Mouse (Mus musculus) kidney, postnatal 14 days (tissue): ENCODE measurements around the gene Mpz.

Experiments
- DNase-seq: peaks from one replicate; pipeline ENCODE4 v3.0.0; 2022; ENCODE audit warnings: mixed read lengths

Gene Mpz

GRCm38 (mm10) chr1:171189476-171190114 lies 39.1 kb downstream of the Mpz start:
- DNase-seq, result no peak

- DNase-seq, result no peak
Observed at GRCm38 (mm10) chr1:171190832-171191231, 40.3 kb downstream of the Mpz start.

DNA sequence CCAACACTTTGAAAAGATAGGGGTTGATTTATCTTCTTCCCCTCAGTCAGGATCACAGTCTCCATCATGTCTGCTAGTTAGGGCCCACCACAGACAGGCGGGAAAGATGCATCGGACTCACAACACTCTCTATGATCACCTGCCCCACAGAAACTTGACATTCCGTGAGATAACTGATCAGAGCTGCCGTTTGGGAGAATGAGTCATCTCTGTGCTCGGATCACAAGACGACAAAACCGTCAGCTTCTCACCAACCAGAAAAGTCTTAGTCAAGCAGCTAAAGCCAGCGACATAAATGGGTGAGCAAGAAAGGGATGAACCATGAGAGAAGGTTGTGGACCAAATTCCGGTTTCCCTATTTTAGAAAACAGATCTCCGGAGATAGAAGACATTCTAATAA lies 41.8 kb downstream of the Mpz start:
- DNase-seq, result no peak

GRCm38 (mm10) chr1:171193093-171193840 lies 42.8 kb downstream of the Mpz start:
- no peak for DNase-seq

GRCm38 (mm10) chr1:171193911-171194830 lies 43.7 kb downstream of the Mpz start:
- no peak for DNase-seq

DNA sequence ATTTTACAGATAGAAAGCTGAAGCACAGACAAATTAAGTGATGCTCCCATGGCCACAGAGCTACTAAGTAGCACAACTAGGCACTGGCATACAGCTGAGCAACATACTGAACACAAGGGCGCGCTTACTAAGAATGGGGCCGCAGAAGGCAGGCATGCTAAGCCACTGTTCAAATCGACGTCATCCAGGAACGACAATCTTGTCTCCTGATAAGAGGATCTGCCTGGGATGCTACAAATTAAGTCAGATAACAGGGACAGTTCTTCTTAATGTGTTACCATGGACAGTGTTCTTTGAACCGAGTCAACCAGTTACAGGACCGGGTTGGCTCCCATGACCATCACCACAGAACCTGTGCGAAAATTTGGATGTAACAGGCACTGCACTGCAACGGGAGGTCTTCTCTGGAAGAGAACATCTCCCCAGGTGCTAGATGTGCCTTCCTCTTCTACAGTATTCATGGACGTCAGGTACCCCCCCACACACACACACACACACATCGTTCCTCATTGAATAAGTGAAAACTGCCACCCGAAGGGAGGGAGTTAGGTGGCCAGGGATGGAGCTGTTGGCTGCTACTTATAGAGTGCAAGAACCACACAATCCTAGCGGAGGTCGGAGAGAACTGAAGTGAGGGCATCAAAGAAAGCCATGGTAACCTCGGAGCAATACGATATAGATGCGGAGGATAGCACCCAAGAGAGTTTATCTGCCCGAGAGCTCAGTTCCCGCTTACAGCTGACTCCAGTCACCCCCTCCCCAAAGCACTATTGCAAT lies 44.7 kb downstream of the Mpz start:
- DNase-seq, result no peak

GRCm38 (mm10) chr1:171195887-171196397 lies 45.4 kb downstream of the Mpz start, which contains the start of gene Pcp4l1:
Pcp4l1 (minus strand) TSS chr1:171196268.
- DNase-seq, result peak; percentile 68

DNA sequence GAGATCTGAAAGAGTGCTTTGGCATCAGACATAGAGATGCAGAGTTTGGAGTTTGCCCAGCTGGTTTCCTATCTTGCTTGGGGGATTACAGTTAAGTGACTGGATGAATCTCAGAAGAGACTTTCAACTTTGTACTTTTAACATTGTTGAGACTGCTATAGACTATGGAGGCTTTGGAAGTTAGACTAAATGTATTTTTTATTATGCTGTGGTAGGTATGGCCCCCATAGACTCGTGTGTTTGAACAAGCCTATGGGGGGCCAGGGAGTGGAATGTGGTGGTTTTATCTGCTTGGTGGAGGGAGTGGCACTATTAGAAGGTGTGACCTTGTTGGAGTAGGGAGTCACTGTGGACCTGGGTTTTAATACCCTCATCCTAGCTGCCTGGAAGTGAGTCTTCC lies 49.0 kb downstream of the Mpz start:
- DNase-seq, result no peak

DNA sequence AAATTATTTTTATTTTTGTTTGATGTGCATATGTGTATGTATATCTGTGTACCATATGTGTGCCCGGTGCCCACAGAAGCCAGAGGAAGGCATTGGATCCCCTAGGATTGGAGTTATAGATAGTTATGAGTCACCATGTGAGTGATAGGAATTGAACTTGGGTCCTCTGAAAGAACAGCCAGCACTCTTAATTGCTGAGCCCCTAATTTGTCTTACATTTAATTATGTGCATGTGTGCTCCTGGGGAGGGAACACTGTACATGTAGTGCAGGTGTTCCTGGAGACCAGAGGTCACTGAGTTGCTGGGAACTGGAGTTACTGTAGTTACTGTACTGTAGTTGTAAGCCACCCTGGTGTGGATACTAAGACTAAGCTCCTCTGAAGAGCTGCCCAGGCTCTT lies 50.3 kb downstream of the Mpz start:
- no peak for DNase-seq

DNA sequence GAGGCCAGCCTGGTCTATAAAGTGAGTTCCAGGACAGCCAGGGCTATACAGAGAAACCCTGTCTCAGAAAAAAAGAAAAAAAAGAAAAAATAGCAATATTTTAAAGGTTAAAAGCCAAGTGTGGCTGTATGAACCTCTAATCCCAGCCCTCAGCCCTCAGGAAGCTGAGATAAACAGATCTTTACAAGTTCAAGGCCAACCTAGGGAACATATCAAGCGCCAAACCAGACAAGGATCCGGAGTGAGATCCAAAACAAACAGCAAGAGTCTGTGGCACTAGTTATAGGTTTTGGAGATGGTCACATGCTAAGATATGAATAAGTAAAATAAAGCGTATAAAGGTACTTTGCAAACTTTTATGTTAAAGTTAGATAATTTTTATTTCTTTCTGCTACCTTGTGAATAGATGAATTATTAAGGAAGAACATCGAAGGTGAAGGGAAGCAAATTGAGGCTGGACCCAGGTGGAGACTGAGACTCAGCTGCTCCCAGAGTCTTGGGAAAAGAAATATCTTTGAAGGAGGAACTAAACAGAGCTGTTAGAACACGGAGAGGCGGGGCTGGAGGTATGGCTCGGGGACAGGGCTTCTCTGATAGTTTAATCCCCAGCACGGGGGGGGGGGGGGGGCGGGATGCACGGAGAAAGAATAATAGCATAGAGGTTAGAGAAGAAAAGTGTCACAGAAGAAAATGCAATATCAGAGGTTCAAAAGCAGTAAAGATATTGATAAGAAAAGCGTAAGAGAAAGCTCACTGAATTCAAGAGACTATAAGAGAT lies 53.1 kb downstream of the Mpz start:
- no peak for DNase-seq

DNA sequence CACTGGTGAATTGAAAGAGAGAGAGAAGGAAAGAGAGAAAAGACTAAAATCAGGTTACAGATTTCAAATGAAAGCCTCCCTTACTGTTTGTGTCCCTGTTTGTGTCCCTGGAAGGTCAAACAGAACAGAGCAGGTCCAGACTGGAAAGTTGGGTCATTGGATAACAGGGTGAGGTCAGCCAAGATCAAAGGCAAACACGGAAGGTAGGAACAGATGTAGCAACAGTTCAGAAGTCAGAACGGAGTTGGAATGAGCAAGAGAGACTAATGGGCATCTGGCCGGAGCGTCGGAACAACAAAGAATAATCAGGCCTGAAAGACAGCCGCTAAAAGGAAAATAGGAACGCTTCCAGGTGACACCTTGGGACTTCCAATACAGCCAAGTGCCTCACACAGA lies 53.7 kb downstream of the Mpz start:
- no peak for DNase-seq

DNA sequence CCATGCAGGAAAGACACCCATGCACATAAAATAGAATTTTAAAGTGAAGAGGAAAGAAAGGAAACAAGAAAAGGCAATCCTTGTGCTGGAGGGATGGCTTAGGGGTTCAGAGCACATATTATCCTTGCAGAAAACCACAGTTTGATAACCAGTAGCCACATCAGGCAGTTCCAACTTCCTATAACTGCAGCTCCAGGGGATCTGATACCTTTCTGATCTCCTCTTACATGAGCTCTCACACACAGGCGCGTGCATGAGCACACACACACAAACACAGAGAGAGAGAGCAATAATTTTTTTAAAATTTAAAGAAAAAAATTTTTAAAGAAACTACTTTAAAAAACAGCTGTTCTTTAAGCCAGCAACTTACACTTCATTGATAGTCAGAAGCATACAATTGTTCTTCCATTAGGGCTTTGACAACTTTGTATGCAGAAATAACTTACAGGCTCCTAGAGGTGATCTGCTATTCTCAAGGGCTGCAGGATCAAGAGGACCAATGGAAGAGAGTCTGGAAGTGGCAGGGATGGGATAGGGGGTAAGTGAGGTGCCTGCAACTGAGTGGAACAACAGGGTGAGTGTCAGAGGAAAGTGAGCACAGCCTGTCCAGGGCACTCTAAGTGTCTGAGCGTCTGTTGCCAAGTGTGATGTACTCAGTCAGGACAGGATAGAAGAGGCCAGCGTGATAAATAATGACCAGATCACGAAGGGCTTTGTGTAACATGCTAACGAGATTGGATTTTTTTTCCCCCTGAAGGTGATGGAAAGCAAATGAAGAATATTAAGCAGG lies 55.4 kb downstream of the Mpz start:
- DNase-seq, result no peak

GRCm38 (mm10) chr1:171209409-171209808 lies 58.9 kb downstream of the Mpz start:
- no peak for DNase-seq
